Mouse (Mus musculus): ENCODE measurements around the gene Nim1k.

DNA sequence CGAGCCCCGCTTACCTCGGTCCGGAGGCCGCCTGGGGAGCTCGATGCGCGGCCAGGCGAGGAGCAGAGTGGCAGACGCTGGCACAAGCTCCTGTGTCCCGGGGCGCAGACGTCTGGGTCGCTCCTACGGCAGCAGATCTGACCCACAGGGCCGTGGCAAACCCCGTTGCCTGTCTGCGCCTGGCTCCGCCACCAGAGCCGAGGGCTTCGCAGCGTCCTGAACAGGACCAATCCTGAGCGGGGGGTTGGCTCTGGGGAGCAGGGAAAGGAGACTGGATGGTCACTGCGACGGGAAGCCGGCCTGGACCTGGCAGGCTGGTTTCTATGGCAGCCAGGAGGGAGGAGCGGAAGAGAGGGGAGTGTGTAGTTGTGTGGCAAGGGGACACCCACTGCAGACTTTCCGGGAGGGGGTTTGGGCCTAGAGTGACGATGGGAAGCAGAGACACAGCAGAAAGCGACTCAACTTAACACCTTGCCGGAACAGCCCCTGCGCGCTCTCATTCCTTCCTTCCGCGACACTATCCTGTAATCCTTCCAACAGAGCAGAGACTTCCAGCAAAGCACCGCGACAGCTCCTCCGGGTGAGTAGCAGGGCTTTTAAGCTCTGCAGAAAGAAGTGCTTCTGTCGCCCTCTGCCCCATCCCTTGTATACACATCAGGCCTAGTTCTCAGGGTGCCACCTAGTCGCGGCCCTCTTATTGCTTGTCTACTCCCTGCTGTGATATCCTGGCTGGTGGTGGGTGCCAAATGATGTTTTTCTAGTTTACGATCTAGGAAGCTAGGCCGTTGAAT lies at the start of gene Nim1k:
- no peak for TF ChIP-seq CTCF (IDR thresholded peaks at IDR 0.05; ENCODE audit: borderline replicate concordance, control insufficient read depth, extremely low read depth, insufficient read depth, low read length, poor library complexity)
- TF ChIP-seq POLR2A (IDR thresholded peaks at IDR 0.05; ENCODE audit: control insufficient read depth, extremely low read depth, insufficient read depth, low read length, poor library complexity): peak; percentile 69

Data from thymus, adult 2 months (tissue).